ENCODE assay signal across 8 mouse cellular contexts in genomic region chr16:92336280-92336679, GRCm38 (mm10). TPM values are rescaled to one million over a fixed set of nuclear protein-coding genes. Genes with fewer than 3 reads are reported as not detected.
DNase-seq lines count a peak whose midpoint lies in the region; ATAC-seq lines count a peak whose summit lies in the region.

No protein-coding gene starts in this region.

- H3K9me3 ChIP-seq in heart, embryonic 11.5 days (replicated peaks; ENCODE audit: control insufficient read depth, low read length): no peaks in the 10 kb centered on the region
- H3K9me3 ChIP-seq in intestine, embryonic 15.5 days: no peaks in the 10 kb centered on the region
- H3K9me3 ChIP-seq in midbrain, embryonic 15.5 days: no peaks in the 10 kb centered on the region

- H3K4me1 ChIP-seq in heart, embryonic 11.5 days (ENCODE audit: control insufficient read depth, insufficient read depth, low read length): peaks cover 25% of the 10 kb centered on the region
- no peaks in the 10 kb centered on the region for H3K4me1 ChIP-seq in intestine, embryonic 15.5 days (replicated peaks)
- peaks cover 12% of the 10 kb centered on the region; the same call in 1 of the 2 replicates for H3K4me1 ChIP-seq in midbrain, embryonic 15.5 days

- no peak overlapping the region for H3K27ac ChIP-seq in heart, embryonic 11.5 days (ENCODE audit: low read depth, low read length)
- no peak overlapping the region for H3K27ac ChIP-seq in intestine, embryonic 15.5 days
- H3K27ac ChIP-seq in midbrain, embryonic 15.5 days: no peak overlapping the region

- no peaks in the 10 kb centered on the region for H3K27me3 ChIP-seq in heart, embryonic 11.5 days (ENCODE audit: control insufficient read depth, insufficient read depth, low read length)
- H3K27me3 ChIP-seq in intestine, embryonic 15.5 days (replicated peaks): no peaks in the 10 kb centered on the region
- H3K27me3 ChIP-seq in midbrain, embryonic 15.5 days (replicated peaks): no peaks in the 10 kb centered on the region

- H3K9ac ChIP-seq in heart, embryonic 11.5 days (ENCODE audit: low read depth, low read length): no peak overlapping the region
- no peak overlapping the region for H3K9ac ChIP-seq in intestine, embryonic 15.5 days
- H3K9ac ChIP-seq in midbrain, embryonic 15.5 days: no peak overlapping the region

- H3K4me3 ChIP-seq in heart, embryonic 11.5 days (ENCODE audit: low read depth, low read length): no peak overlapping the region
- no peak overlapping the region for H3K4me3 ChIP-seq in intestine, embryonic 15.5 days (replicated peaks)
- no peak overlapping the region for H3K4me3 ChIP-seq in midbrain, embryonic 15.5 days

- H3K36me3 ChIP-seq in heart, embryonic 11.5 days (ENCODE audit: control insufficient read depth, insufficient read depth, low read length): no peaks in the 10 kb centered on the region
- no peaks in the 10 kb centered on the region for H3K36me3 ChIP-seq in intestine, embryonic 15.5 days
- H3K36me3 ChIP-seq in midbrain, embryonic 15.5 days (replicated peaks): no peaks in the 10 kb centered on the region

- no peak for ATAC-seq in heart, embryonic 11.5 days (replicated peaks; ENCODE audit: insufficient number of reproducible peaks, low FRiP score, low TSS enrichment)
- peak; percentile 85 for ATAC-seq in frontal cortex, adult (ENCODE audit: low TSS enrichment)
- peak; percentile 60 for ATAC-seq in intestine, embryonic 15.5 days
- 0 out of 2 replicates have a peak, but pooled peaks have one; percentile 35 for ATAC-seq in midbrain, embryonic 15.5 days (replicated peaks)

- no peak overlapping the region for H3K4me2 ChIP-seq in heart, embryonic 11.5 days
- H3K4me2 ChIP-seq in intestine, embryonic 15.5 days (replicated peaks): no peak overlapping the region; the same call in 1 of the 2 replicates
- H3K4me2 ChIP-seq in midbrain, embryonic 15.5 days: no peak overlapping the region; the same call in 1 of the 2 replicates

- WGBS in heart, embryonic 11.5 days (ENCODE audit: insufficient replicate concordance): 8% methylated on average over 9 of the region's 9 CpGs
- WGBS in intestine, embryonic 15.5 days: 3% methylated on average over 9 of the region's 9 CpGs
- 7% methylated on average over 9 of the region's 9 CpGs for WGBS in midbrain, embryonic 15.5 days

- DNase-seq in heart, adult 18-20 months: peak; percentile 65 to 82
- DNase-seq in cerebellum, adult 9-10 months: peak; percentile 87
- DNase-seq in left cerebral cortex, postnatal 4 days: peak; percentile 79
- peak; percentile 15 to 34 for DNase-seq in spleen, postnatal 14 days (ENCODE audit: low spot score in 2 of 2)

- intact Hi-C loops in left cerebral cortex, postnatal 4 days (cut with DNase I): loop anchor here (5.0 kb wide), 1 partner anchor 126 kb away; no protein-coding TSS in a partner anchor

RNA-seq across cellular contexts. Expression of gene Fam243, which starts 15.0 kb away (rescaled TPM):
- total RNA-seq in heart, adult 18-20 months (2021): 1 to 10 TPM in 1 of 2 experiments, under 1 TPM in 1; 0.87 to 1.1 TPM
- not detected in 2 replicates for polyA plus RNA-seq in heart, embryonic 11.5 days (2014; fragmentation: Nextera tagmentation; extraction: Ambion mirVana)
- not detected in 2 replicates for polyA plus RNA-seq in intestine, embryonic 15.5 days (2015; fragmentation: Nextera tagmentation; extraction: Ambion mirVana)
- not detected for total RNA-seq in left cerebral cortex, postnatal 4 days (2021)
- polyA plus RNA-seq in midbrain, embryonic 15.5 days (2015; fragmentation: Nextera tagmentation; extraction: Ambion mirVana): 0.06 TPM in 1 of 2 replicates, not detected in the other

RNA-seq across cellular contexts. Expression of gene Kcne1, which starts 23.0 kb away (rescaled TPM):
- total RNA-seq in heart, adult 18-20 months (2021): 1 to 10 TPM; 7.1 to 7.8 TPM
- polyA plus RNA-seq in heart, embryonic 11.5 days (2014; fragmentation: Nextera tagmentation; extraction: Ambion mirVana): 64.5 TPM in 2 replicates
- polyA plus RNA-seq in intestine, embryonic 15.5 days (2015; fragmentation: Nextera tagmentation; extraction: Ambion mirVana): 0.25 TPM in 1 of 2 replicates, not detected in the other
- total RNA-seq in left cerebral cortex, postnatal 4 days (2021): not detected
- 0.31 TPM in 1 of 2 replicates, not detected in the other for polyA plus RNA-seq in midbrain, embryonic 15.5 days (2015; fragmentation: Nextera tagmentation; extraction: Ambion mirVana)

RNA-seq across cellular contexts. Expression of gene Smim11, which starts 35.2 kb away (rescaled TPM):
- total RNA-seq in heart, adult 18-20 months (2021): 10 to 100 TPM; 80.8 to 88.3 TPM
- polyA plus RNA-seq in heart, embryonic 11.5 days (2014; fragmentation: Nextera tagmentation; extraction: Ambion mirVana): 117 and 119 TPM in 2 replicates
- 110 and 128 TPM in 2 replicates for polyA plus RNA-seq in intestine, embryonic 15.5 days (2015; fragmentation: Nextera tagmentation; extraction: Ambion mirVana)
- 10 to 100 TPM; 13.4 to 16.3 TPM for total RNA-seq in left cerebral cortex, postnatal 4 days (2021)
- 57.3 and 58.1 TPM in 2 replicates for polyA plus RNA-seq in midbrain, embryonic 15.5 days (2015; fragmentation: Nextera tagmentation; extraction: Ambion mirVana)

RNA-seq across cellular contexts. Expression of gene Kcne2, which starts 44.1 kb away (rescaled TPM):
- not detected for total RNA-seq in heart, adult 18-20 months (2021)
- 1.8 and 1.9 TPM in 2 replicates for polyA plus RNA-seq in heart, embryonic 11.5 days (2014; fragmentation: Nextera tagmentation; extraction: Ambion mirVana)
- polyA plus RNA-seq in intestine, embryonic 15.5 days (2015; fragmentation: Nextera tagmentation; extraction: Ambion mirVana): 0.37 TPM in 1 of 2 replicates, not detected in the other
- total RNA-seq in left cerebral cortex, postnatal 4 days (2021): not detected
- polyA plus RNA-seq in midbrain, embryonic 15.5 days (2015; fragmentation: Nextera tagmentation; extraction: Ambion mirVana): 6.8 and 7.6 TPM in 2 replicates

Comparison
In these comparisons a context has a peak if more than half of its experiments do, and no peak if none do; other contexts are left out.
1. DNase-seq: peak in every context shown above with its lines; median percentile 87 in cerebellum, adult 9-10 months; 79 in left cerebral cortex, postnatal 4 days; 74 in heart, adult 18-20 months; 24 in spleen, postnatal 14 days.
2. RNA of gene Kcne1, which starts 23.0 kb away (polyA plus RNA-seq): 64.5 TPM in heart, embryonic 11.5 days; 0.25 TPM in intestine, embryonic 15.5 days and 0.31 TPM in midbrain, embryonic 15.5 days; every median in the first group is over 10 times any median in the second.